Mouse (Mus musculus) limb, embryonic 13.5 days (tissue): ENCODE results near the gene Tor4a. TPM values are rescaled to one million over a fixed set of nuclear protein-coding genes. Genes with fewer than 3 reads are reported as not detected.

Source experiments
- ATAC-seq: fragments of 200-750 bp; cut with Nextera tagmentation; 2 replicates; pipeline ENCODE4 v1.8.0; 2017; ENCODE audit warnings: low read depth, moderate number of reproducible peaks, moderate TSS enrichment; ENCODE audit not compliant: low FRiP score
- H3K27ac ChIP-seq: fragments of 300-500 bp; sonication (generic); 2 replicates; pipeline ENCODE4 v1.5.1; 2015; ENCODE audit warnings: inconsistent platforms, mild to moderate bottlenecking, moderate library complexity
- H3K27me3 ChIP-seq: fragments of 300-500 bp; sonication (generic); 2 replicates; pipeline ENCODE4 v1.6.1; 2015; ENCODE audit warnings: mild to moderate bottlenecking, inconsistent platforms
- H3K36me3 ChIP-seq: fragments of 300-500 bp; sonication (generic); 2 replicates; pipeline ENCODE4 v1.6.1; 2015; ENCODE audit warnings: inconsistent platforms, mild to moderate bottlenecking, moderate library complexity
- H3K4me1 ChIP-seq: fragments of 300-500 bp; sonication (generic); 2 replicates; pipeline ENCODE4 v1.6.1; 2015; ENCODE audit warnings: inconsistent platforms
- H3K4me2 ChIP-seq: fragments of 300-500 bp; sonication (generic); replicated peaks from 2 replicates; pipeline ENCODE4 v1.6.1; 2015; ENCODE audit warnings: inconsistent platforms, mild to moderate bottlenecking, moderate library complexity
- H3K4me3 ChIP-seq: fragments of 300-500 bp; sonication (generic); 2 replicates; pipeline ENCODE4 v1.5.1; 2015; ENCODE audit warnings: moderate library complexity, mild to moderate bottlenecking, inconsistent platforms
- H3K9ac ChIP-seq: fragments of 300-500 bp; sonication (generic); 2 replicates; pipeline ENCODE4 v1.6.1; 2015; ENCODE audit warnings: mild to moderate bottlenecking, inconsistent platforms
- H3K9me3 ChIP-seq: fragments of 300-500 bp; sonication (generic); 2 replicates; pipeline ENCODE4 v1.6.1; 2016; ENCODE audit warnings: inconsistent platforms
- WGBS: fragments of 180-500 bp; shearing (Covaris S2); methylation state at CpG from one replicate; pipeline ENCODE4 v1.1.7; 2015; 5-methylcytosine and 5-hydroxymethylcytosine counted together
- polyA plus RNA-seq: library from polyadenylated mRNA; unstranded; fragments of >200 nt; fragmentation: Nextera tagmentation; extraction: Ambion mirVana; gene quantifications from 2 replicates; pipeline ENCODE4 v1.2.1, GENCODE M21; 2015

The Tor4a gene
- polyA plus RNA-seq, 1 experiment from 2014 or later = 4.8 TPM

- H3K36me3 ChIP-seq = peaks cover 99% of the 10 kb centered on the region
These were observed 7.0 kb upstream of the Tor4a start for GRCm38 (mm10) chr2:25203631-25204214.

GRCm38 (mm10) chr2:25200631-25201030 lies 3.9 kb upstream of the Tor4a start:
- Histone ChIP-seq H3K4me1 (0 out of 2 replicates have a peak, but pooled peaks cover 4% of the 10 kb centered on the region), H3K4me3 (no peak overlapping the region), H3K9me3 (no peaks in the 10 kb centered on the region), H3K9ac (no peak overlapping the region), H3K27me3 (peaks cover 18% of the 10 kb centered on the region), H3K36me3 (peaks cover 77% of the 10 kb centered on the region), H3K27ac (no peak overlapping the region), H3K4me2 (no peak overlapping the region)
- no peak for ATAC-seq
- WGBS = 93% methylated on average over 2 of the region's 2 CpGs

More at GRCm38 (mm10) chr2:25203631-25204214, 7.0 kb upstream of the Tor4a start:
- Histone ChIP-seq H3K9me3 (no peaks in the 10 kb centered on the region), H3K4me2 (no peak overlapping the region), H3K27me3 (no peaks in the 10 kb centered on the region), H3K27ac (no peak overlapping the region), H3K4me3 (no peak overlapping the region), H3K4me1 (no peaks in the 10 kb centered on the region), H3K9ac (no peak overlapping the region)
- ATAC-seq = no peak
- WGBS = 75% methylated on average over 4 of the region's 4 CpGs

- H3K4me3 ChIP-seq = no peak overlapping the region
- no peak overlapping the region for H3K9ac ChIP-seq
- no peaks in the 10 kb centered on the region for H3K9me3 ChIP-seq
- ATAC-seq = no peak
- no peak overlapping the region for H3K27ac ChIP-seq
- peaks cover 51% of the 10 kb centered on the region for H3K36me3 ChIP-seq
- peaks cover 12% of the 10 kb centered on the region for H3K4me1 ChIP-seq
- no peak overlapping the region for H3K4me2 ChIP-seq
- peaks cover 38% of the 10 kb centered on the region for H3K27me3 ChIP-seq
These were observed 1.3 kb upstream of the Tor4a start for GRCm38 (mm10) chr2:25197946-25198345.

- 0 out of 2 replicates have a peak overlapping the region, but pooled peaks have one; percentile 55 for H3K4me2 ChIP-seq
- peaks cover 38% of the 10 kb centered on the region for H3K27me3 ChIP-seq
- no peaks in the 10 kb centered on the region for H3K9me3 ChIP-seq
- H3K4me1 ChIP-seq = peaks cover 12% of the 10 kb centered on the region
- 25% methylated on average over 2 of the region's 2 CpGs for WGBS
- ATAC-seq = no peak
- H3K4me3 ChIP-seq = no peak overlapping the region
- H3K27ac ChIP-seq = no peak overlapping the region
- no peak overlapping the region for H3K9ac ChIP-seq
- peaks cover 43% of the 10 kb centered on the region for H3K36me3 ChIP-seq
These were observed 505 bp upstream of the Tor4a start for GRCm38 (mm10) chr2:25197191-25197590.

GRCm38 (mm10) chr2:25195211-25196156 lies 1.2 kb downstream of the Tor4a start:
- Histone ChIP-seq H3K27me3 (peaks cover 38% of the 10 kb centered on the region), H3K27ac (0 out of 2 replicates have a peak overlapping the region, but pooled peaks have one; percentile 3), H3K4me1 (peaks cover 12% of the 10 kb centered on the region), H3K4me2 (peak overlapping the region; percentile 55), H3K9me3 (no peaks in the 10 kb centered on the region), H3K36me3 (peaks cover 26% of the 10 kb centered on the region), H3K4me3 (peak overlapping the region; percentile 33), H3K9ac (no peak overlapping the region)
- WGBS = 22% methylated on average over 55 of the region's 55 CpGs
- ATAC-seq = no peak

- H3K4me2 ChIP-seq = peak overlapping the region; percentile 55
- peaks cover 12% of the 10 kb centered on the region for H3K4me1 ChIP-seq
- no peak for ATAC-seq
- H3K27ac ChIP-seq = no peak overlapping the region
- no peak overlapping the region for H3K9ac ChIP-seq
- H3K4me3 ChIP-seq = no peak overlapping the region
- peaks cover 38% of the 10 kb centered on the region for H3K27me3 ChIP-seq
- H3K36me3 ChIP-seq = peaks cover 17% of the 10 kb centered on the region
- no peaks in the 10 kb centered on the region for H3K9me3 ChIP-seq
- WGBS = 83% methylated on average over 17 of the region's 17 CpGs
These were observed 2.1 kb downstream of the Tor4a start for GRCm38 (mm10) chr2:25194486-25195171.

- no peak overlapping the region for H3K9ac ChIP-seq
- peaks cover 12% of the 10 kb centered on the region for H3K4me1 ChIP-seq
- H3K36me3 ChIP-seq = peaks cover 12% of the 10 kb centered on the region
- peaks cover 38% of the 10 kb centered on the region for H3K27me3 ChIP-seq
- H3K4me3 ChIP-seq = no peak overlapping the region
- no peak for ATAC-seq
- 75% methylated on average over 5 of the region's 5 CpGs for WGBS
- no peak overlapping the region for H3K4me2 ChIP-seq
- no peaks in the 10 kb centered on the region for H3K9me3 ChIP-seq
- no peak overlapping the region for H3K27ac ChIP-seq
These were observed 2.7 kb downstream of the Tor4a start for GRCm38 (mm10) chr2:25194006-25194405.

GRCm38 (mm10) chr2:25193330-25193770 lies 3.3 kb downstream of the Tor4a start:
- Histone ChIP-seq H3K4me3 (no peak overlapping the region), H3K4me1 (peaks cover 12% of the 10 kb centered on the region), H3K9me3 (no peaks in the 10 kb centered on the region), H3K4me2 (peak overlapping the region; percentile 34), H3K9ac (peak overlapping the region; percentile 45; the same call in 1 of the 2 replicates), H3K36me3 (peaks cover 5% of the 10 kb centered on the region), H3K27me3 (peaks cover 38% of the 10 kb centered on the region), H3K27ac (no peak overlapping the region)
- 0% methylated on average over 6 of the region's 6 CpGs for WGBS
- peak; percentile 84 for ATAC-seq

GRCm38 (mm10) chr2:25187841-25188240 lies 8.8 kb downstream of the Tor4a start:
- 84% methylated on average over 6 of the region's 6 CpGs for WGBS
- Histone ChIP-seq H3K9me3 (no peaks in the 10 kb centered on the region), H3K9ac (no peak overlapping the region), H3K4me3 (no peak overlapping the region), H3K4me1 (peaks cover 8% of the 10 kb centered on the region), H3K4me2 (no peak overlapping the region), H3K27me3 (peaks cover 31% of the 10 kb centered on the region), H3K36me3 (no peaks in the 10 kb centered on the region), H3K27ac (no peak overlapping the region)
- no peak for ATAC-seq

GRCm38 (mm10) chr2:25186575-25186930 lies 10.1 kb downstream of the Tor4a start:
- Histone ChIP-seq H3K4me2 (peak overlapping the region; percentile 89), H3K27me3 (peaks cover 43% of the 10 kb centered on the region), H3K9ac (no peak overlapping the region), H3K36me3 (no peaks in the 10 kb centered on the region), H3K4me1 (peaks cover 11% of the 10 kb centered on the region), H3K4me3 (0 out of 2 replicates have a peak overlapping the region, but pooled peaks have one; percentile 52), H3K9me3 (no peaks in the 10 kb centered on the region), H3K27ac (no peak overlapping the region)
- 23% methylated on average over 5 of the region's 5 CpGs for WGBS
- no peak for ATAC-seq

GRCm38 (mm10) chr2:25185625-25186574 lies 10.8 kb downstream of the Tor4a start:
- H3K9me3 ChIP-seq = no peaks in the 10 kb centered on the region
- H3K27me3 ChIP-seq = peaks cover 50% of the 10 kb centered on the region
- peaks cover 17% of the 10 kb centered on the region for H3K4me1 ChIP-seq
- H3K9ac ChIP-seq = peak overlapping the region; percentile 70
- under 1% methylated on average over 64 of the region's 64 CpGs for WGBS
- H3K4me2 ChIP-seq = peak overlapping the region; percentile 89
- peak; percentile 77 for ATAC-seq
- no peaks in the 10 kb centered on the region for H3K36me3 ChIP-seq
- no peak overlapping the region for H3K27ac ChIP-seq
- peak overlapping the region; percentile 52 for H3K4me3 ChIP-seq
